ENCODE assay signal across 20 mouse cellular contexts in genomic region chr6:116854029-116854428, GRCm38 (mm10).
"Had no signal": no experiment of that assay in that cellular context is flagged by ENCODE, and none has a peak within 500 bp of the region (broad histone marks: within the 10 kb centered on the region; RNA-seq: fewer than 3 reads in every experiment).

No protein-coding gene starts in this region.

- H3K27ac ChIP-seq: limb, embryonic 12.5 days; limb, embryonic 15.5 days; liver, embryonic 14.5 days; macrophage; stomach, postnatal 0 days had no signal

- H3K27me3 ChIP-seq: limb, embryonic 12.5 days; limb, embryonic 15.5 days; megakaryocyte, embryonic 14.5 days had no signal

- H3K4me2 ChIP-seq: limb, embryonic 12.5 days; limb, embryonic 15.5 days; liver, embryonic 11.5 days; lung, embryonic 14.5 days; midbrain, embryonic 11.5 days had no signal

- DNase-seq: kidney, adult 18-20 months; kidney, adult 9 months; kidney, postnatal 14 days; kidney, postnatal 4 days; liver, postnatal 0 days; lung, embryonic 14.5 days; right cerebral cortex, postnatal 4 days; thymus, adult 2 months; thymus, postnatal 14 days; thymus, postnatal 4 days had no signal

- H3K9me3 ChIP-seq: limb, embryonic 12.5 days; limb, embryonic 15.5 days; megakaryocyte, embryonic 14.5 days had no signal

- ATAC-seq: liver, postnatal 0 days; lung, postnatal 0 days; midbrain, embryonic 16.5 days had no signal

- H3K36me3 ChIP-seq: limb, embryonic 12.5 days; limb, embryonic 15.5 days had no signal

- H3K9ac ChIP-seq: limb, embryonic 12.5 days; limb, embryonic 15.5 days; liver, embryonic 14.5 days; liver, postnatal 0 days; lung, embryonic 14.5 days had no signal

- H3K4me1 ChIP-seq: megakaryocyte, embryonic 14.5 days had no signal

- H3K4me3 ChIP-seq: limb, embryonic 12.5 days; limb, embryonic 15.5 days; megakaryocyte, embryonic 14.5 days had no signal
